Mouse (Mus musculus): ENCODE measurements around the gene Gm28079. TPM values are rescaled to one million over a fixed set of nuclear protein-coding genes. Genes with fewer than 3 reads are reported as not detected.
"Not testable (repeated sequence)": the region's sequence is repeated elsewhere in the genome, so short reads cannot be mapped to it uniquely, and the experiment has no call there.

The Gm28079 gene
- total RNA-seq (2021) = not detected
- long read RNA-seq, experiment 1 = 0 reads
- long read RNA-seq, experiment 2 = 0 reads

DNA sequence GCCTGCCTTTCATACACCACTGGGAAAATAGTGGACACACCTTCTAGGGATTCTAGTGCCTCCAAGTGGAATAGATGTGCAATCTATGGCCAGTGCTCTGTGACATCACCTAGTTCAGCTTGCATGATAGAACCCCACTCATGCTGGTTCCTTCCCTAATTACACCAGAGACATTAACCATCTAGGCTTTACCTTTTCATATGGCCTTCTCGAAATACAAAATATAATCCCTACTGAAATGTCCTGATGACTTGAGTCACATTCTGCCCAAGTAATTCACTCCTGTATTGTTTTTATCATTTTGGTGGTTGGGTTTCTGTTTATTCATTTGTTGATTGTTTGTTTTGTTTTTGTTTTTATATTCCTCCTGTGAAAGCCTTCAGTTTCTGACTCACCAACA is at the start of gene Gm28079:
Gene Gm28079 (minus strand): TSS at position 101 of the 400 bp plus-strand sequence.
- DNase-seq (ENCODE audit: low spot score in 2 of 2); H3K4me3 ChIP-seq; H3K27ac ChIP-seq: not testable (repeated sequence)
